Mouse (Mus musculus): ENCODE data around the gene Elane. TPM values are rescaled to one million over a fixed set of nuclear protein-coding genes. Genes with fewer than 3 reads are reported as not detected.

Elane gene
- polyA plus RNA-seq, 1 experiment = 0.15 TPM

GRCm38 (mm10) chr10:79914131-79914947 is 28.3 kb downstream of the Elane start:
- H3K4me3 ChIP-seq (replicated peaks; ENCODE audit: insufficient read depth, low read depth, low read length) = no peak overlapping the region
- H3K27ac ChIP-seq (ENCODE audit: insufficient read depth, low read length) = no peak overlapping the region
- TF ChIP-seq POLR2A (IDR thresholded peaks at IDR 0.05; ENCODE audit: borderline replicate concordance, insufficient read depth, low read length) (no peak), CTCF (IDR thresholded peaks at IDR 0.05; ENCODE audit: borderline replicate concordance, insufficient read depth, low read depth, low read length) (no peak)
- H3K4me1 ChIP-seq (ENCODE audit: control insufficient read depth, insufficient read depth, low read length) = peaks cover 20% of the 10 kb centered on the region
- 35% methylated on average over 11 of the region's 11 CpGs for WGBS
- no peaks in the 10 kb centered on the region for H3K27me3 ChIP-seq (ENCODE audit: control insufficient read depth, insufficient read depth, low read length)
- no peak for DNase-seq

- TF ChIP-seq CTCF (IDR thresholded peaks at IDR 0.05; ENCODE audit: borderline replicate concordance, insufficient read depth, low read depth, low read length) (no peak), POLR2A (IDR thresholded peaks at IDR 0.05; ENCODE audit: borderline replicate concordance, insufficient read depth, low read length) (no peak)
- 28% methylated on average over 7 of the region's 7 CpGs for WGBS
- H3K4me1 ChIP-seq (ENCODE audit: control insufficient read depth, insufficient read depth, low read length) = peaks cover 14% of the 10 kb centered on the region
- no peak for DNase-seq
- H3K27me3 ChIP-seq (ENCODE audit: control insufficient read depth, insufficient read depth, low read length) = no peaks in the 10 kb centered on the region
- H3K27ac ChIP-seq (ENCODE audit: insufficient read depth, low read length) = no peak overlapping the region
- no peak overlapping the region for H3K4me3 ChIP-seq (replicated peaks; ENCODE audit: insufficient read depth, low read depth, low read length)
These were observed 29.0 kb downstream of the Elane start for GRCm38 (mm10) chr10:79914948-79915596.

GRCm38 (mm10) chr10:79916081-79916480 is 30.0 kb downstream of the Elane start:
- TF ChIP-seq CTCF (IDR thresholded peaks at IDR 0.05; ENCODE audit: borderline replicate concordance, insufficient read depth, low read depth, low read length) (no peak), POLR2A (IDR thresholded peaks at IDR 0.05; ENCODE audit: borderline replicate concordance, insufficient read depth, low read length) (no peak)
- DNase-seq = peak; percentile 29 to 45
- WGBS = 3% methylated on average over 8 of the region's 8 CpGs
- H3K4me1 ChIP-seq (ENCODE audit: control insufficient read depth, insufficient read depth, low read length) = peaks cover 21% of the 10 kb centered on the region
- peak overlapping the region; percentile 66 for H3K27ac ChIP-seq (ENCODE audit: insufficient read depth, low read length)
- H3K4me3 ChIP-seq (replicated peaks; ENCODE audit: insufficient read depth, low read depth, low read length) = peak overlapping the region; percentile 95
- H3K27me3 ChIP-seq (ENCODE audit: control insufficient read depth, insufficient read depth, low read length) = no peaks in the 10 kb centered on the region

GRCm38 (mm10) chr10:79916808-79917531 is 30.9 kb downstream of the Elane start, which contains the start of gene Kiss1r:
Gene Kiss1r (plus strand): TSS chr10:79916971.
- WGBS = under 1% methylated on average over 42 of the region's 42 CpGs
- DNase-seq = peak; percentile 86 to 89
- Histone ChIP-seq H3K27me3 (ENCODE audit: control insufficient read depth, insufficient read depth, low read length) (no peaks in the 10 kb centered on the region), H3K4me3 (replicated peaks; ENCODE audit: insufficient read depth, low read depth, low read length) (peak within 1 kb of the TSS; percentile 95), H3K27ac (ENCODE audit: insufficient read depth, low read length) (peak within 1 kb of the TSS; percentile 81), H3K4me1 (ENCODE audit: control insufficient read depth, insufficient read depth, low read length) (peaks cover 21% of the 10 kb centered on the region)
- no peak for TF ChIP-seq CTCF (IDR thresholded peaks at IDR 0.05; ENCODE audit: borderline replicate concordance, insufficient read depth, low read depth, low read length)
- peak; percentile 93 for TF ChIP-seq POLR2A (IDR thresholded peaks at IDR 0.05; ENCODE audit: borderline replicate concordance, insufficient read depth, low read length)

DNA sequence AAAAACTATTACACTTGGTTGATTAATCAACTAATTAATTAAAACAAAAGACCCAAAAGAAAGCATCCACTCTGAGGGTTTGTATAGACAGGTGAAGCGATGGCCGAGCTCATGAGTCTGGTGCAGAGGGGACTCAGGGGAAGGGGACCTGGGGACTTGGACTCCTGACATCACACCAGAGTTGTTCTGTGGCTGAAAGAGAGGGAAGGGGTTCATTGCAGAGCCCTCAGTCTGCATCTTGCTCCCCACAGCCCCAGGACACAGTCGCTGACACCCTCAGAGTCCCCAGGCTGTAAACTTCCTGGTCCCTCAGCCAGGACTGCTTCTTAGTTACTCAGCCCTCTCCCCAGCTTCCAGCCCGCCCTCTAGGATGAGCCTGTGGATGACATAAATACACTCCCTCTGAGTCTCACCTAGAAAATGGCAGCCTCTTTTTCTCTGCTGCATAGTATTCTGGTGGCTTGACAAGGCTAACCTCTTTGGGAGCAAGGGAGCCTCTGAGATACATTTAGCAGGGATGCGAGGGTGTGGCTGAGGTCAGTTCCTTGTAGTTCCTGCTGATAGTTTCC is 31.6 kb downstream of the Elane start:
- peaks cover 21% of the 10 kb centered on the region for H3K4me1 ChIP-seq (ENCODE audit: control insufficient read depth, insufficient read depth, low read length)
- TF ChIP-seq POLR2A (IDR thresholded peaks at IDR 0.05; ENCODE audit: borderline replicate concordance, insufficient read depth, low read length) (no peak), CTCF (IDR thresholded peaks at IDR 0.05; ENCODE audit: borderline replicate concordance, insufficient read depth, low read depth, low read length) (no peak)
- H3K27me3 ChIP-seq (ENCODE audit: control insufficient read depth, insufficient read depth, low read length) = no peaks in the 10 kb centered on the region
- DNase-seq = no peak
- WGBS = 72% methylated on average over 5 of the region's 5 CpGs
- H3K27ac ChIP-seq (ENCODE audit: insufficient read depth, low read length) = peak overlapping the region; percentile 81; the same call in 1 of the 2 replicates
- H3K4me3 ChIP-seq (replicated peaks; ENCODE audit: insufficient read depth, low read depth, low read length) = peak overlapping the region; percentile 95

DNA sequence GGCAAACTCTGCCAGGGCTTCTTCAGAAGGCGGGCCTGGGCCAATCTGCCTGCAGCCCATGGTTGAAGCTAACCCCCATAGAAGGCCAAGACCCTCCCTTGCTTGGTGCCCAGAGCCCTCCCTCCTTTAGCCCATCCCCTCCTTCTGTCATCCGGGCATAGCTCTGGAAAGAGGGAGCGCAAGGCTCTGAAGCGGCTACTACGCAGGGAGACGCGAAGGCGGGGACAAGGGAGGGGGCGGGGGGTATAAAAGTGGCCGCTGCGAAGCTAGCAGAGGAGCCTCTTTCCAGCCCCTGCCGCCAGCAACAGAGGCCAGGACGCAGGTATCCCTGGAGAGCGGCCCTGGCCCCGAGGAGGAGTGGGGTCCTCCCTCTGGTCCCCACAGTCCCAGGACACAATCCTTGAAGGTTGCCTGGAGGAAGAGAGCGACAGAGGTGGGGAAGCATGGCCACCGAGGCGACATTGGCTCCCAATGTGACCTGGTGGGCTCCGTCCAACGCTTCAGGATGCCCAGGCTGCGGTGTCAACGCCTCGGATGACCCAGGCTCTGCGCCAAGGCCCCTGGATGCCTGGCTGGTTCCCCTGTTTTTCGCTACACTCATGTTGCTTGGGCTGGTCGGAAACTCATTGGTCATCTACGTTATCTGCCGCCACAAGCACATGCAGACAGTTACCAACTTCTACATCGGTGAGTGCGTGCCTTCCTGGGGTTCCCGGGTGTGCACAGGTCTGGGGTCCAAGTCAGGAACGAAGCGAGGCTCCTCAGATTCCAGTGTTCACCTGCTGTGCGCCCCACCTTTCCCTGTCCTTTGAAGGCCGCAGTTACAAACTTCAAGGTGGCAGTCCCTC is 32.4 kb downstream of the Elane start:
- no peak overlapping the region for H3K27ac ChIP-seq (ENCODE audit: insufficient read depth, low read length)
- peak overlapping the region; percentile 37 for H3K4me3 ChIP-seq (replicated peaks; ENCODE audit: insufficient read depth, low read depth, low read length)
- TF ChIP-seq POLR2A (IDR thresholded peaks at IDR 0.05; ENCODE audit: borderline replicate concordance, insufficient read depth, low read length) = 0 out of 2 replicates have a peak, but pooled peaks have one; percentile 13
- no peak for TF ChIP-seq CTCF (IDR thresholded peaks at IDR 0.05; ENCODE audit: borderline replicate concordance, insufficient read depth, low read depth, low read length)
- H3K27me3 ChIP-seq (ENCODE audit: control insufficient read depth, insufficient read depth, low read length) = no peaks in the 10 kb centered on the region
- peak; percentile 38 to 50 for DNase-seq
- peaks cover 21% of the 10 kb centered on the region for H3K4me1 ChIP-seq (ENCODE audit: control insufficient read depth, insufficient read depth, low read length)
- 19% methylated on average over 35 of the region's 35 CpGs for WGBS
